Mouse (Mus musculus): ENCODE measurements around the gene Il17re. TPM values are rescaled to one million over a fixed set of nuclear protein-coding genes. Genes with fewer than 3 reads are reported as not detected.

Il17re gene
- polyA plus RNA-seq (2012; rRNA removed): 0.07 and 1.1 TPM in 2 replicates

GRCm38 (mm10) chr6:113457952-113458534 lies at the start of gene Il17re:
Il17re (plus strand) TSS chr6:113458484.

DNA sequence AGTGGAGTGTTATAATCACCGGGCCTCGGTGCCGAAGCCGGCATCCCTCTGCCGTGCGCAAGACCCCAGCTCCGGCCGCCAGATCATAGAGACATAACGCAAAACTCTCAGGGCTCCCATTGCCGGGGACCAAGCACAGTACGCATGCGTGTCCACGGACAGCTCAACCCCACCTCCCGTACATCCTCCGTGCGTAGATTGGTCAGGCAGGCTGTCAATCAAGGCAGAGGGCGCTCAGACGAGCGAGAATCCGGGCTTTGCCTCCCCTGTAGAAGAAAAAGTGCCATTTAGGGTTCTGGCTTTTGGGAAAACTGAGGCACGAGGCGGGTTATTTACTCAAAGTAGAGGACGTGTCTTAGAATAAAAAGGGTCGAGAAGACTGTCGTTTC lies 39.1 kb upstream of the Il17re start, which contains the start of gene Rpusd3:
Gene Rpusd3 (minus strand): TSS at position 142 of the 389 bp plus-strand sequence.

GRCm38 (mm10) chr6:113435664-113436205 lies 22.5 kb upstream of the Il17re start, which contains the start of gene Cidec:
Cidec (minus strand) TSS chr6:113435760.

GRCm38 (mm10) chr6:113442442-113443090 lies 15.7 kb upstream of the Il17re start, which contains the start of gene Jagn1:
Jagn1 (plus strand) TSS chr6:113442569.

GRCm38 (mm10) chr6:113471297-113471936 lies 13.1 kb downstream of the Il17re start, which contains the start of gene Il17rc:
Il17rc (plus strand) TSS chr6:113471427.

DNA sequence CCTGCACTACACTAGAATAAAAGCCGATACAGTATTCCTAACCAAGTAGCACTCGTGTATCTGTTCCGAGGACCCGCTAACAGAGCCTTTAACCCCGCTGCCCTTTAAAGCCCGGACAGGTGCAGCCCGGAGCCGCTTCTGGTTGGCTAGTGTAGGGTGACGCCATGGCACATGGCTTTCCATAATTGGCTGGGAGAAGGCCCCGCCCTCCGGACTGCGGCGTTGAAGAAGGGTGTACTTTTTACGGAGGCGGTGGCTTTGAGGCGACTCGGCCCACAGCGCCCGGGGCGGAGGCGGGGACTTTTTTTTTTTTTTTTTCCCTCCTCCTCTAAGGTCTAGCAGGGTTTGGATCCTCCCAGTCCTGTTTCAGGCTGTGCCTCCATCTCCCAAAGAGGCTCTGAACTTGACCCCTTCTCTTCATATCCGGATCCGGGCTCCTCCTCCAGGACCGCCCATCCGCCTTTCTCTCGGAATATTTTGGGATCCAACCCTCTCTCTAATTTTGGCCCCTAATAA lies 24.9 kb downstream of the Il17re start, which contains the start of gene Creld1:
Gene Creld1 (plus strand): TSS at position 198 of the 516 bp plus-strand sequence.

GRCm38 (mm10) chr6:113501388-113502084 lies 43.3 kb downstream of the Il17re start, which contains the start of gene Prrt3:
Prrt3 (minus strand) TSS chr6:113501931.

Other genes with a start within 250 kb of the Il17re start
- gene Mtmr14, start 220.6 kb upstream of the Il17re start, polyA plus RNA-seq (2012; rRNA removed): 36.5 and 39.7 TPM in 2 replicates
- 1.7 and 2.3 TPM in 2 replicates for gene Cpne9, start 176.2 kb upstream of the Il17re start, polyA plus RNA-seq (2012; rRNA removed)
- gene Brpf1, start 151.3 kb upstream of the Il17re start, polyA plus RNA-seq (2012; rRNA removed): 38.1 and 40.8 TPM in 2 replicates
- 20.0 and 20.4 TPM in 2 replicates for gene Ogg1, start 131.5 kb upstream of the Il17re start, polyA plus RNA-seq (2012; rRNA removed)
- gene Camk1, start 114.5 kb upstream of the Il17re start, polyA plus RNA-seq (2012; rRNA removed): 61.3 and 74.0 TPM in 2 replicates
- gene Tada3, start 80.6 kb upstream of the Il17re start, polyA plus RNA-seq (2012; rRNA removed): 60.1 and 63.2 TPM in 2 replicates
- 101 and 116 TPM in 2 replicates for gene Arpc4, start 80.4 kb upstream of the Il17re start, polyA plus RNA-seq (2012; rRNA removed)
- gene Ttll3, start 69.2 kb upstream of the Il17re start, polyA plus RNA-seq (2012; rRNA removed): 25.0 and 29.2 TPM in 2 replicates
- gene Rpusd3, start 39.1 kb upstream of the Il17re start, polyA plus RNA-seq (2012; rRNA removed): 33.6 and 35.6 TPM in 2 replicates
- 0.04 and 0.06 TPM in 2 replicates for gene Cidec, start 22.7 kb upstream of the Il17re start, polyA plus RNA-seq (2012; rRNA removed)
- 59.4 and 62.8 TPM in 2 replicates for gene Jagn1, start 15.9 kb upstream of the Il17re start, polyA plus RNA-seq (2012; rRNA removed)
- gene Il17rc, start 12.9 kb downstream of the Il17re start, polyA plus RNA-seq (2012; rRNA removed): 3.1 and 5.9 TPM in 2 replicates
- 38.9 and 41.5 TPM in 2 replicates for gene Creld1, start 24.8 kb downstream of the Il17re start, polyA plus RNA-seq (2012; rRNA removed)
- gene Prrt3, start 43.4 kb downstream of the Il17re start, polyA plus RNA-seq (2012; rRNA removed): 5.6 and 6.7 TPM in 2 replicates
- 56.0 and 56.9 TPM in 2 replicates for gene Emc3, start 73.2 kb downstream of the Il17re start, polyA plus RNA-seq (2012; rRNA removed)
- 7.6 and 10.1 TPM in 2 replicates for gene Fancd2, start 73.2 kb downstream of the Il17re start, polyA plus RNA-seq (2012; rRNA removed)
- 0.05 TPM in 1 of 2 replicates, not detected in the other for gene Fancd2os, start 142.2 kb downstream of the Il17re start, polyA plus RNA-seq (2012; rRNA removed)
- gene Brk1, start 146.3 kb downstream of the Il17re start, polyA plus RNA-seq (2012; rRNA removed): 234 and 239 TPM in 2 replicates
- 64.1 and 72.3 TPM in 2 replicates for gene Vhl, start 165.5 kb downstream of the Il17re start, polyA plus RNA-seq (2012; rRNA removed)
- 3.2 and 5.4 TPM in 2 replicates for gene Irak2, start 180.0 kb downstream of the Il17re start, polyA plus RNA-seq (2012; rRNA removed)
- 28.4 and 28.5 TPM in 2 replicates for gene Tatdn2, start 238.6 kb downstream of the Il17re start, polyA plus RNA-seq (2012; rRNA removed)